ENCODE assay signal across 19 mouse cellular contexts in genomic region chr17:5868319-5869031, GRCm38 (mm10). TPM values are rescaled to one million over a fixed set of nuclear protein-coding genes. Genes with fewer than 3 reads are reported as not detected.
DNase-seq lines count a peak whose midpoint lies in the region; ATAC-seq and TF ChIP-seq lines count a peak whose summit lies in the region.
"Had no signal": no experiment of that assay in that cellular context is flagged by ENCODE, and none has a peak within 500 bp of the region (broad histone marks: within the 10 kb centered on the region; RNA-seq: fewer than 3 reads in every experiment).

No protein-coding gene starts in this region.

- peaks cover 22% of the 10 kb centered on the region for H3K4me1 ChIP-seq in brown adipose tissue, adult 24 weeks (ENCODE audit: control insufficient read depth, insufficient read depth, insufficient read length, low read length)
- peaks cover 31% of the 10 kb centered on the region for H3K4me1 ChIP-seq in small intestine, adult 2 months (ENCODE audit: control insufficient read depth, insufficient read depth, insufficient read length, low read length)
- no peaks in the 10 kb centered on the region for H3K4me1 ChIP-seq in lung, postnatal 0 days (ENCODE audit: insufficient read depth, low read depth, low read length)
- H3K4me1 ChIP-seq in forebrain, embryonic 16.5 days (replicated peaks; ENCODE audit: control insufficient read depth, insufficient read depth, low read length): no peaks in the 10 kb centered on the region
- H3K4me1 ChIP-seq: hindbrain, embryonic 12.5 days; midbrain, embryonic 13.5 days had no signal

- H3K9me3 ChIP-seq in lung, postnatal 0 days (ENCODE audit: low read length): no peaks in the 10 kb centered on the region
- H3K9me3 ChIP-seq in forebrain, embryonic 16.5 days (ENCODE audit: control insufficient read depth, low read length): no peaks in the 10 kb centered on the region
- H3K9me3 ChIP-seq: forebrain, embryonic 10.5 days; hindbrain, embryonic 12.5 days; limb, embryonic 12.5 days; midbrain, embryonic 13.5 days had no signal

- no peak overlapping the region for H3K9ac ChIP-seq in lung, postnatal 0 days (replicated peaks; ENCODE audit: low read depth)
- no peak overlapping the region for H3K9ac ChIP-seq in forebrain, embryonic 16.5 days (replicated peaks; ENCODE audit: low read depth, low read length)
- H3K9ac ChIP-seq: hindbrain, embryonic 12.5 days; limb, embryonic 12.5 days; midbrain, embryonic 13.5 days had no signal

- no peaks in the 10 kb centered on the region for H3K27me3 ChIP-seq in small intestine, adult 2 months (ENCODE audit: control insufficient read depth, insufficient read depth, low read length)
- H3K27me3 ChIP-seq in lung, postnatal 0 days (replicated peaks; ENCODE audit: insufficient read depth, low read length): no peaks in the 10 kb centered on the region
- no peaks in the 10 kb centered on the region for H3K27me3 ChIP-seq in forebrain, embryonic 16.5 days (replicated peaks; ENCODE audit: control insufficient read depth, insufficient read depth, low read length)
- H3K27me3 ChIP-seq: hindbrain, embryonic 12.5 days; limb, embryonic 12.5 days; midbrain, embryonic 13.5 days; Patski had no signal

- no peak for ATAC-seq in lung, postnatal 0 days
- no peak for ATAC-seq in forebrain, embryonic 16.5 days
- ATAC-seq: midbrain, embryonic 13.5 days; Patski had no signal

- whole genome bisulfite sequencing in small intestine, adult 2 months: 28% methylated on average over 7 of the region's 7 CpGs
- 73% methylated on average over 7 of the region's 7 CpGs for WGBS in lung, postnatal 0 days
- 88% methylated on average over 7 of the region's 7 CpGs for WGBS in forebrain, embryonic 16.5 days

- no peak for TF ChIP-seq CTCF in small intestine, adult 2 months (IDR thresholded peaks at IDR 0.05; ENCODE audit: extremely low read depth, insufficient read length, insufficient replicate concordance, low read depth, low read length)
- TF ChIP-seq CTCF in lung, postnatal 0 days (IDR thresholded peaks at IDR 0.05): no peak

- peak overlapping the region; percentile 32; the same call in 1 of the 2 replicates for H3K27ac ChIP-seq in brown adipose tissue, adult 24 weeks (replicated peaks; ENCODE audit: low read depth, low read length)
- peak overlapping the region; percentile 85 for H3K27ac ChIP-seq in small intestine, adult 2 months (ENCODE audit: insufficient read depth, low read depth, low read length)
- no peak overlapping the region for H3K27ac ChIP-seq in lung, postnatal 0 days (ENCODE audit: low read length)
- no peak overlapping the region for H3K27ac ChIP-seq in forebrain, embryonic 16.5 days (ENCODE audit: low read length)
- H3K27ac ChIP-seq: forebrain, embryonic 10.5 days; hindbrain, embryonic 12.5 days; limb, embryonic 12.5 days; macrophage; midbrain, embryonic 13.5 days had no signal

- peak; percentile 74 for DNase-seq in heart, adult 11 months
- DNase-seq in heart, adult 9 months (ENCODE audit: low spot score in 2 of 2): no peak
- DNase-seq in kidney, adult 9 months: peak; percentile 88
- DNase-seq in spleen, postnatal 10 days (ENCODE audit: low spot score in 2 of 2): no peak
- no peak for DNase-seq in lung, postnatal 0 days (ENCODE audit: low spot score)
- DNase-seq: cerebellum, adult 2 months; heart, adult 18-20 months; lung, adult 2 months; right cerebral cortex, postnatal 14 days; thymus, postnatal 14 days had no signal

- H3K4me3 ChIP-seq in brown adipose tissue, adult 24 weeks (ENCODE audit: insufficient read depth, low read depth, low read length): no peak overlapping the region
- no peak overlapping the region for H3K4me3 ChIP-seq in small intestine, adult 2 months (ENCODE audit: low read depth, low read length)
- no peak overlapping the region for H3K4me3 ChIP-seq in lung, postnatal 0 days (ENCODE audit: low read depth, low read length)
- H3K4me3 ChIP-seq in forebrain, embryonic 16.5 days (replicated peaks; ENCODE audit: low read length): no peak overlapping the region
- H3K4me3 ChIP-seq: forebrain, embryonic 10.5 days; hindbrain, embryonic 12.5 days; limb, embryonic 12.5 days; midbrain, embryonic 13.5 days had no signal

- 0 out of 2 replicates have a peak, but pooled peaks cover 2% of the 10 kb centered on the region for H3K36me3 ChIP-seq in small intestine, adult 2 months (ENCODE audit: control insufficient read depth, insufficient read depth, low read length)
- H3K36me3 ChIP-seq in lung, postnatal 0 days (ENCODE audit: insufficient read depth, low read length): no peaks in the 10 kb centered on the region
- H3K36me3 ChIP-seq in forebrain, embryonic 16.5 days (ENCODE audit: control insufficient read depth, insufficient read depth): no peaks in the 10 kb centered on the region
- H3K36me3 ChIP-seq: forebrain, embryonic 10.5 days; hindbrain, embryonic 12.5 days; limb, embryonic 12.5 days; midbrain, embryonic 13.5 days had no signal

- no peak overlapping the region for H3K4me2 ChIP-seq in lung, postnatal 0 days (replicated peaks; ENCODE audit: low read depth, low read length)
- H3K4me2 ChIP-seq in forebrain, embryonic 16.5 days (ENCODE audit: low read length): no peak overlapping the region
- H3K4me2 ChIP-seq: hindbrain, embryonic 12.5 days; limb, embryonic 12.5 days; midbrain, embryonic 13.5 days had no signal

- TF ChIP-seq EP300 in lung, postnatal 0 days (IDR thresholded peaks at IDR 0.05): no peak

- TF ChIP-seq POLR2A in small intestine, adult 2 months (IDR thresholded peaks at IDR 0.05; ENCODE audit: low read depth, low read length): no peak

RNA-seq across cellular contexts. Expression of gene Snx9, which starts 27.3 kb away (rescaled TPM):
- 45.2 and 49.4 TPM in 2 replicates for polyA plus RNA-seq in brown adipose tissue, adult 24 weeks (2012; ENCODE audit: insufficient read depth, insufficient read length, missing spikeins)
- 28.0 and 66.3 TPM in 2 replicates for polyA plus RNA-seq in small intestine, adult 2 months (2012; rRNA removed)
- 26.3 and 26.9 TPM in 2 replicates for polyA plus RNA-seq in lung, postnatal 0 days (2015; fragmentation: Nextera tagmentation; extraction: Ambion mirVana)
- polyA plus RNA-seq in forebrain, embryonic 16.5 days (2015; fragmentation: Nextera tagmentation; extraction: Ambion mirVana): 4.5 and 6.1 TPM in 2 replicates

Comparison
In these comparisons a context has a peak if more than half of its experiments do, and no peak if none do; other contexts are left out.
1. DNase-seq: peak in heart, adult 11 months (single experiment) and kidney, adult 9 months (single experiment); none in heart, adult 9 months (0 of 2), spleen, postnatal 10 days (0 of 2) and lung, postnatal 0 days (single experiment).
2. H3K27ac ChIP-seq: peak in brown adipose tissue, adult 24 weeks (single experiment) and small intestine, adult 2 months (single experiment); none in lung, postnatal 0 days (single experiment) and forebrain, embryonic 16.5 days (single experiment).